Mouse (Mus musculus) cerebellum, postnatal 14 days (tissue): ENCODE measurements around the gene Prkce.

Experiments used
- DNase-seq, 2 experiments: peaks; one replicate each; pipeline ENCODE4 v3.0.0; 2021; ENCODE audit warnings: mixed read lengths in 2 of 2

The Prkce gene

GRCm38 (mm10) chr17:86167320-86168230 lies at the start of gene Prkce:
Gene Prkce, plus strand, starts transcription at chr17:86167785.
- peak; percentile 85 to 91 for DNase-seq

- DNase-seq = no peak
Measured at GRCm38 (mm10) chr17:86123146-86123545, 44.4 kb upstream of the Prkce start.

DNA sequence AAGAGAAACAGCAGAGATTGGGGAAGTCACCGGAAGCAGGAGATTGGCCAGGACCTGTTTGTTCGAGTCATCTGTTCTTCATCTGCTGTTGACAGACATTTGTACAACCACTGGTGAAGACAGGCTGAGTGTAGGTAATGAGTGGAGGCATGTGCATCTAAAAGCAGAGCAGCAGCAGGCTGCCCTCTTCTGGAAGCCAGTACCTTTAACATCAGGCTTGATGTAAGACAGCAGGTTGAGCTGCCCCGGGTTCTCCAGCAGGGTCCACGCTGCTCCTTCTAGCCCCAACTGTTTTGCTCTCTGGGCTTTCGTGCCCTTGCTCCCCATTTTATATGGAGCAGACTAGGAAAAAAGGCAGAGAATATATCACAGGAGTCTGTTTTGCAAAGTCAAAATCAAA lies 41.7 kb upstream of the Prkce start:
- no peak for DNase-seq

- no peak for DNase-seq
Measured at GRCm38 (mm10) chr17:86128198-86128597, 39.4 kb upstream of the Prkce start.

GRCm38 (mm10) chr17:86132534-86132933 lies 35.1 kb upstream of the Prkce start:
- no peak for DNase-seq

DNA sequence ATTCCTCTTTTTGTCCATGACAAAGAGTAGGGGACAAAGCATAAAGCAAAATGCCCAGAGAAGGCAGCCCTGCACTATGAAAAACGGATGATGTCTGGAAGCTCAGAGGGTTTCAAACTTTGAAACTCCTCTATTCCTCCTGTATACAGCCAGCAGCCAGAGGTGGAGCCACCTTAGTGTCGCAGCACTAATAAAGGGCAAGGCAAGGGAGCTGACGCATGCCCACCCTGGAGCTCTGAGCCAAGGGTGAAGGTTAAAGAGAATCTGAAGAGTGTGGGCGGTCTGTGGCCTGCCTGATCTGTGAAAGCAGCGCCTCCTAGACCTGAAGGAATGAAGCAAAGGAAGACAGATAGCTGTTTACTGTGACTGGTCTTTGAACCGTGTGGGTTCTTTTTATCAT lies 33.1 kb upstream of the Prkce start:
- DNase-seq = no peak

DNA sequence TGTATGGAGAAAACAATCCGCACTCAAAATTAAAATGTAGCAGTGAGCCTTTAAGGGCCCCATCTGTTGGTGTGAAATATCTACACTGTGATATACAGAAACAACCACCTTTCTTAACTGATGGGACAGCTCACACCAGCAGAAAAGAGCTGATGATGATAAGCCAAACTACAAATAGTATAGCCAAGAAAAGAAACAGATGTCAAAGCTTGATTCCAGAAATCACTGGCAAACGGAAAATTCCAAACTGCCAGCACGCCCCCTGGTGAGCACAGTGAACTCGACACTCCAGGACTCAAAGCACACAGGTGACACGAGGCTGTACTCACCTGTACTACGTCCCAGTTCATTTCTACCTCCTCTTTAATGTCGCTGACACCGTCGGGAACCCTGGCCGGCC lies 31.8 kb upstream of the Prkce start:
- DNase-seq = no peak

- DNase-seq = no peak
Measured at GRCm38 (mm10) chr17:86144537-86145078, 23.0 kb upstream of the Prkce start.

DNA sequence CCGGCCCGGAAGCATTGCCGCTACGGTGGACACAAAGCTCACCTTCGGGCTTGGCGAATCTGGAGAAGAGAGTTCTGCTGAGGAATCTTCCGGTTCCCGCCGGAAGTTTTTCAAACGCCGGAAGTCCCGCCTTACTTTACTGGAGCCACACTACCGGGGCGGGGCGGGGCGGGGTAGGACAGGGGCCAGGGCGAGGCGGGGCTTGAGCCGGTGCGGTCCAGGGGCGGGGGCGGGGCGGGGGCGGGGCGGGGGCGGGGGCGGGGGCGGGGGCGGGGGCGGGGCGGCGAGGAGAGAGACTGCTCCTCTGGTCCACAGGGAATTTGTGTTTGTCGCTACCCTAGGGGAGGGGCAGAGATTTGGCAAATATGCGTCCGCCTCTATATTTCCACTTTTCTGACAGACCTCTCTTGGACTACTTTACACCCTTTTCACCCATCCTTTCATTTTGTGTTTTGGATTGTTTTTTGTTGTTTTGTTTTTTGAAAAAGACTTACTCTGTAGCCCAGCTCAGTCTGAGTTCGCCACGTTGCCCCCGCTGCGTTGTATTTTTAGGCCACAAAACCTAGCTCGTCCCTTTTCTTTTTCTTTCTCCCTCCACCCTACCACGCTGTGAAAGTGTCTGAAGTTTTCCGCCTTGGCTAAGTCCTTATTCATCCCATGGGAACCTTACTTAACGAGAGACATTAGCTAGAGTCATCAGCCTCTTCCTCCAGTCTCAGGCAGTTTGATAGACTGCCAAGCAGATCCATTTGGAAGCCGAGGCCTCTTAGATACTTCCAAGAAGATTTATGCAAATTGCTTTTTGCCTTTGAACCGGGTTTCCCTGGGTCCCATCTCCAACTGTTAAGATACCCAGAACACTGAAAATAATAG lies 22.3 kb upstream of the Prkce start, which contains the start of gene Srbd1:
TSS of gene Srbd1 (minus strand) at position 97 of the 873 bp plus-strand sequence.
- DNase-seq = peak; percentile 96 to 97

- DNase-seq = no peak
Measured at GRCm38 (mm10) chr17:86149726-86150125, 17.9 kb upstream of the Prkce start.

- peak; percentile 80 to 86 for DNase-seq
Measured at GRCm38 (mm10) chr17:86150867-86151348, 16.7 kb upstream of the Prkce start.

DNA sequence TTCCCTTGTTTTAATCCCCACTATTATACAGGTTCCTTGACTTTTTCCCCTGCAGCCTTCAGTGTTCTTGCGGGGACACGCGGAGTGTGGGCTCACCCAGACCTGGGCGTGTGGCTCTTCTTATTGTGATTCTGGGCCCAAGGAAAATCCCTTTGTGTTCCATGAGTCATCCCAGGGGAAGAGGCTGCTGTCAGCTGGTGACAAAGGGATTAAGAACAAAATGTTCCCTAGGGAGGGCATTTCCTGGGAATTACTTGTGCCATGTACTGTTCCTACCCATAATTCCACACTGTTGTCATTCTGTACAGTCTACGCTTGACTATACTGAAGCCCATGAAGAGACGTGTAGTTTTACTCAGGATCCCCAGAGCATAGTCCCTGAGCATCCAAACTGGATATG lies 10.6 kb upstream of the Prkce start:
- no peak for DNase-seq

DNA sequence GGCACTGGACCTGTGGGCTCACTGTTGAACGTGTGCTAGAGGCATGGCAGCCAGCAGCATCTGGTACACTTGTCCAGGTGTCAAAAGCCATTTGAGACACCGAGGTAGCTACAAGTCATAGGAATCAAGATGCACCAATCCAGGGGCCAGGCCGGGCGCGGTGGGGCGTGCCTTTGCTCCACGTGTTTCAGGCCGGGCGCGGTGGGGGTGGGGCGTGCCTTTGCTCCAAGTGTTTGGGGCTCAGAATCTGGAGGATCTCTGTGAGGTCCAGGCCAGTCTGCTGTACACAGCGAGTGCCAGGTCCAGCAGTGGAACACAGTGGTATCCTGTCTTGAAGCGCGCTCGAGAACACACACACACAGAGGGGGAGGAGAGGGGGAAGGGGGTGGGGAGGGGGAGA lies 4.9 kb upstream of the Prkce start:
- peak; percentile 45 to 47 for DNase-seq

- no peak for DNase-seq
Measured at GRCm38 (mm10) chr17:86164416-86164815, 3.2 kb upstream of the Prkce start.

DNA sequence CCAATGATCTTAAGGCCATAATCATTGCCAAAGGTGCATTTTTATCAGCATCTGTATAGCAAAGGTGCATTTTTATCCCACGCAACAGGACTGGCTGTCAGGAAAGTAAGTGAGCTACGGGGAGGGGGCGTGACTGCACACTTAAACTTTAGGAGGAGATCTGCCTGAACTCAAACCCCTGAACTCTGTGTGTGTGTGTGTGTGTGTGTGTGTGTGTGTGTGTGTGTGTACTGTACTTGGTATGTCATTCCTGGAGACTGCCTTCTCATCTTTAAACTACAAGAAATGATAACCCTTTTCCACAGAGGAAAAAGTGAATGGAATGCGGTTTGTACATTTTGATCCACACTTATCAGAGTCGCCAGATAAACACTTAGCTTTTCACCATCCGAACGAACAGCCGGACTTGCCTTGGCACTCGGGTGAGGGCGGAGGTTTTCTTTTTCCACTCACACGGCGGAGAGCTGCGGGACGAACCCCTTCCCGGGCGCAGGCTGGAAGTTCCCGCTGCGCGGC lies 1.5 kb upstream of the Prkce start:
- no peak for DNase-seq

DNA sequence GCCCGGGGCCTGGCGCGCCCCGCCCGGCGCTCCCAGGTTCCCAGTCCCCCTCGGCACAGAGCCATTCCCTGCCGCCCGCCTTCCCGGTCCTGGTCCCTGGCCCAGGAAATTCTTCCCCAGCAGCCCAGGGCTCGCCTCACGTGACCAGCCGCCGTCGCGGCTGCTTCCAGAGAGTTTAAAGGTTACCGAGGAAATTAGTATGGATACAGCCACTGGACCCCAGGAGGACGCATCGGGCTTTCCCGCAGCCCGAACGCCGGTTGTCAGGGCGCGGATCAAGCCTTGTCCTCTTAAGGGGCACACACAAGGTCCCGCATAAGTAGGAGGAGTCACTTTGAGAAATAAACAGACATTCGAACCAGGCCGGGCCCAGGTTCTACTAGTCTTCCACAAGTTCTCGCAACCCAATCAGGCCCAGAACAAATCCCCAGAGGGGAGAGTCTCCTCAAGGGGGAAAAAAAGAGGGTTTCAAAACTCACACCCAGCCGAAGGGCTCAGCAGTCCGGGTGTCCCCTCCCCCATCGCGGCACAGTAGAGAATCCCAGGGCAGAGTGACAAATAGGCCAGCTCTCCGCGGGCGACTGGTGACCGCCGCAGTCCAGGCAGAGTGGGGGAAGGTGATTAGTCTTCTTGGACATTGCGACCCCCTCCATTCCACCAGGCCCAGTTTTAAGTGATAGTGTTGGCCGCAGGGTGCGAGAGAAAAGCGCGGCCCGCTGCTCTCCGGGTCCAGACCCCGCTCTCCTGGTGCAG lies 842 bp upstream of the Prkce start:
- peak; percentile 82 to 85 for DNase-seq

DNA sequence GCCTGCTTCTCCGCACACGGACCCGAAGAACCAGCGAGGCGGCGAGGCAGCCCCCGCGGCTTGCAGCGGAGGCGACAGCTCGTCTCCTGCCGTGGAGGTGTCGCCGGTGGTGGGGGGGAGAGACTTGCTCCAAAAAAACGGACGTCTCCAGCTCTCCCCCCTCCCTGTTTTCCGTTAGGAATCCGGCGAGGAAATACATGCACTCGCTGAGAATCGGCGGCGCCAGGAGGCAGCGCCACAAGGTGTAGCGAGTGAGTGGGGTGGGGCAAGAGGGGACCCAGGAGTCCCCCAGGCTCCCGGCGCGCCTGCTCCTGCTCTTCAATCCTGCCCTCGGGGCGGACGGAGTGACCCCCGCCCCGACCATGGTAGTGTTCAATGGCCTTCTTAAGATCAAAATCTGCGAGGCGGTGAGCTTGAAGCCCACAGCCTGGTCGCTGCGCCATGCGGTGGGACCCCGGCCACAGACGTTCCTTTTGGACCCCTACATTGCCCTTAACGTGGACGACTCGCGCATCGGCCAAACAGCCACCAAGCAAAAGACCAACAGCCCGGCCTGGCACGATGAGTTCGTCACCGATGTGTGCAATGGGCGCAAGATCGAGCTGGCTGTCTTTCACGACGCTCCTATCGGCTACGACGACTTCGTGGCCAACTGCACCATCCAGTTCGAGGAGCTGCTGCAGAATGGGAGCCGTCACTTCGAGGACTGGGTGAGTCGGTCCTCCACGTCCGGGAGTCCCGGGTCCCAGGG lies 821 bp downstream of the Prkce start:
- DNase-seq = peak; percentile 70 to 71

- peak; percentile 37 to 50 for DNase-seq
Measured at GRCm38 (mm10) chr17:86169092-86169491, 1.5 kb downstream of the Prkce start.

GRCm38 (mm10) chr17:86170164-86170958 lies 2.8 kb downstream of the Prkce start:
- no peak for DNase-seq

- DNase-seq = no peak
Measured at GRCm38 (mm10) chr17:86175516-86175915, 7.9 kb downstream of the Prkce start.
